Mouse (Mus musculus) CH12.LX (cell line): ENCODE measurements around the gene Samd3. TPM values are rescaled to one million over a fixed set of nuclear protein-coding genes. Genes with fewer than 3 reads are reported as not detected.

Experiments used
- DNase-seq: peaks from one replicate; pipeline ENCODE4 v3.0.0-alpha.2; 2013; ENCODE audit errors: extremely low read depth
- H3K27ac ChIP-seq: 2 replicates; pipeline ENCODE4 v1.5.1; 2012; ENCODE audit warnings: low read depth, mild to moderate bottlenecking, control low read depth, moderate library complexity; ENCODE audit not compliant: insufficient read depth
- H3K27me3 ChIP-seq: replicated peaks from 2 replicates; pipeline ENCODE3; 2012; ENCODE audit warnings: inconsistent platforms
- H3K36me3 ChIP-seq, 2 experiments: replicated peaks in 1 of 2; 2 replicates each; pipeline versions ENCODE3 to v1.6.1; 2012; ENCODE audit warnings: inconsistent platforms in 1 of 2, low read length in 1 of 2, mild to moderate bottlenecking in 1 of 2, mixed read lengths in 1 of 2, moderate library complexity in 1 of 2; ENCODE audit not compliant: control insufficient read depth in 1 of 2, insufficient read depth in 1 of 2
- H3K4me1 ChIP-seq, 2 experiments: 2 replicates each; pipeline ENCODE4 v1.6.1; 2012; ENCODE audit warnings: inconsistent platforms in 1 of 2, moderate library complexity in 1 of 2; ENCODE audit not compliant: insufficient read depth in 2 of 2, control insufficient read depth in 1 of 2
- H3K4me2 ChIP-seq: 2 replicates; pipeline ENCODE4 v1.6.1; 2012; ENCODE audit warnings: low read depth, mild to moderate bottlenecking, control low read depth; ENCODE audit not compliant: poor library complexity, insufficient read depth, severe bottlenecking
- H3K4me3 ChIP-seq, 3 experiments: fragments of 150-350 bp in 1 of 3; sonication (generic) in 1 of 3; replicated peaks in 1 of 3; 2 replicates each; pipeline versions ENCODE3 to v1.5.1; 2011 to 2012; ENCODE audit warnings: low read depth in 2 of 3, low read length in 2 of 3, mild to moderate bottlenecking in 2 of 3, moderate library complexity in 2 of 3, control low read depth in 1 of 3, improper control_type of control experiment in 1 of 3, inconsistent platforms in 1 of 3, mixed read lengths in 1 of 3; ENCODE audit not compliant: poor library complexity in 1 of 3
- H3K79me2 ChIP-seq: replicated peaks from 2 replicates; pipeline ENCODE4 v1.6.1; 2012; ENCODE audit warnings: mild to moderate bottlenecking, moderate library complexity; ENCODE audit not compliant: control insufficient read depth, poor library complexity, insufficient read depth, severe bottlenecking; ENCODE audit errors: extremely low read depth
- H3K9ac ChIP-seq: 2 replicates; pipeline ENCODE4 v1.6.1; 2012; ENCODE audit warnings: low read depth, mild to moderate bottlenecking, control low read depth, moderate library complexity; ENCODE audit not compliant: insufficient read depth
- H3K9me3 ChIP-seq: replicated peaks from 2 replicates; pipeline ENCODE3; 2012; ENCODE audit warnings: low read length, inconsistent platforms, mixed read lengths
- BHLHE40 ChIP-seq: IDR thresholded peaks from 2 replicates; pipeline ENCODE4 v1.6.1; 2011; ENCODE audit warnings: mild to moderate bottlenecking, low read depth, low read length, improper control_type of control experiment
- CHD2 ChIP-seq: IDR thresholded peaks from 2 replicates; pipeline ENCODE4 v1.6.1; 2011; ENCODE audit warnings: low read length, improper control_type of control experiment
- CTCF ChIP-seq, 2 experiments: IDR thresholded peaks in 1 of 2; conservative IDR thresholded peaks in 1 of 2; 2 replicates each; pipeline ENCODE4 v1.5.1; 2011 to 2012; ENCODE audit warnings: low read depth in 2 of 2, low read length in 2 of 2, improper control_type of control experiment in 1 of 2, inconsistent platforms in 1 of 2, mild to moderate bottlenecking in 1 of 2, moderate library complexity in 1 of 2
- EP300 ChIP-seq: IDR thresholded peaks from 2 replicates; pipeline ENCODE4 v1.6.1; 2011; ENCODE audit warnings: low read length, improper control_type of control experiment
- ETS1 ChIP-seq: conservative IDR thresholded peaks from 2 replicates; pipeline ENCODE4 v1.6.1; 2012; ENCODE audit warnings: low read depth, mild to moderate bottlenecking, inconsistent platforms, low read length, improper control_type of control experiment, moderate library complexity
- GABPA ChIP-seq: IDR thresholded peaks from 2 replicates; pipeline ENCODE4 v1.6.1; 2012; ENCODE audit warnings: low read depth, low read length, improper control_type of control experiment, inconsistent platforms; ENCODE audit not compliant: insufficient replicate concordance
- HCFC1 ChIP-seq: IDR thresholded peaks from 2 replicates; pipeline ENCODE4 v1.6.1; 2012; ENCODE audit warnings: low read depth, mild to moderate bottlenecking, inconsistent platforms, low read length, improper control_type of control experiment
- IRF4 ChIP-seq: IDR thresholded peaks from 2 replicates; pipeline ENCODE4 v1.6.1; 2014; ENCODE audit warnings: low read depth, mild to moderate bottlenecking, inconsistent platforms, low read length, improper control_type of control experiment
- JUN ChIP-seq: IDR thresholded peaks from 2 replicates; pipeline ENCODE4 v1.6.1; 2011; ENCODE audit warnings: low read depth, mild to moderate bottlenecking, low read length, improper control_type of control experiment, moderate library complexity; ENCODE audit not compliant: insufficient read depth
- KAT2A ChIP-seq: IDR thresholded peaks from 2 replicates; pipeline ENCODE4 v1.6.1; 2012; ENCODE audit warnings: low read length, improper control_type of control experiment, inconsistent platforms; ENCODE audit not compliant: insufficient replicate concordance
- MAZ ChIP-seq: IDR thresholded peaks from 2 replicates; pipeline ENCODE4 v1.6.1; 2012; ENCODE audit warnings: low read depth, mild to moderate bottlenecking, inconsistent platforms, low read length, improper control_type of control experiment, moderate library complexity
- MEF2A ChIP-seq: IDR thresholded peaks from 2 replicates; pipeline ENCODE4 v1.6.1; 2014; ENCODE audit warnings: low read depth, mild to moderate bottlenecking, inconsistent platforms, low read length, improper control_type of control experiment, borderline replicate concordance
- MXI1 ChIP-seq: IDR thresholded peaks from 2 replicates; pipeline ENCODE4 v1.6.1; 2011; ENCODE audit warnings: mild to moderate bottlenecking, low read depth, low read length, improper control_type of control experiment
- NRF1 ChIP-seq: IDR thresholded peaks from 2 replicates; pipeline ENCODE4 v1.6.1; 2014; ENCODE audit warnings: low read depth, mild to moderate bottlenecking, inconsistent platforms, low read length, improper control_type of control experiment, moderate library complexity
- PAX5 ChIP-seq: IDR thresholded peaks from 2 replicates; pipeline ENCODE4 v1.6.1; 2012; ENCODE audit warnings: low read length, inconsistent platforms, mixed read lengths
- POLR2A ChIP-seq: IDR thresholded peaks from 2 replicates; pipeline ENCODE4 v1.6.1; 2011; ENCODE audit warnings: low read depth, mild to moderate bottlenecking, improper control_type of control experiment, low read length
- POLR2AphosphoS2 ChIP-seq: IDR thresholded peaks from 2 replicates; pipeline ENCODE4 v1.6.1; 2011; ENCODE audit warnings: low read depth, low read length, improper control_type of control experiment
- RAD21 ChIP-seq: IDR thresholded peaks from 2 replicates; pipeline ENCODE4 v1.6.1; 2011; ENCODE audit warnings: low read depth, mild to moderate bottlenecking, low read length, improper control_type of control experiment, moderate library complexity
- SIN3A ChIP-seq: IDR thresholded peaks from 2 replicates; pipeline ENCODE4 v1.6.1; 2012; ENCODE audit warnings: low read length, improper control_type of control experiment, inconsistent platforms
- SMC3 ChIP-seq: IDR thresholded peaks from 2 replicates; pipeline ENCODE4 v1.6.1; 2011; ENCODE audit warnings: low read depth, low read length, improper control_type of control experiment
- TCF12 ChIP-seq: IDR thresholded peaks from 2 replicates; pipeline ENCODE4 v1.6.1; 2014; ENCODE audit warnings: low read depth, mild to moderate bottlenecking, inconsistent platforms, low read length, improper control_type of control experiment
- UBTF ChIP-seq: IDR thresholded peaks from 2 replicates; pipeline ENCODE4 v1.6.1; 2012; ENCODE audit warnings: low read depth, mild to moderate bottlenecking, inconsistent platforms, low read length, improper control_type of control experiment, moderate library complexity
- USF1 ChIP-seq: IDR thresholded peaks from 2 replicates; pipeline ENCODE4 v1.6.1; 2014; ENCODE audit warnings: low read depth, mild to moderate bottlenecking, inconsistent platforms, low read length, improper control_type of control experiment
- USF2 ChIP-seq: conservative IDR thresholded peaks from 2 replicates; pipeline ENCODE4 v1.6.1; 2011; ENCODE audit warnings: low read depth, low read length, improper control_type of control experiment
- ZC3H11A ChIP-seq: IDR thresholded peaks from 2 replicates; pipeline ENCODE4 v1.6.1; 2012; ENCODE audit warnings: low read depth, mild to moderate bottlenecking, inconsistent platforms, low read length, improper control_type of control experiment
- ZKSCAN1 ChIP-seq: IDR thresholded peaks from 2 replicates; pipeline ENCODE4 v1.6.1; 2012; ENCODE audit warnings: low read depth, inconsistent platforms, low read length, improper control_type of control experiment, borderline replicate concordance
- ZNF384 ChIP-seq: IDR thresholded peaks from 2 replicates; pipeline ENCODE4 v1.6.1; 2012; ENCODE audit warnings: low read depth, low read length, improper control_type of control experiment, inconsistent platforms
- dilution Hi-C: fragments of 300-500 bp; cut with MboI; formaldehyde crosslinking; loops from 2 replicates; pipeline ENCODE4 v1.14.3; 2020; ENCODE audit warnings: low sequenced_read_pairs; ENCODE audit not compliant: extremely low pct_unique_long_range_greater_than_20kb, extremely low pct_ligation_motif_present
- in situ Hi-C: fragments of 300-500 bp; cut with MboI; formaldehyde crosslinking; loops from 3 replicates; pipeline ENCODE4 v1.14.3; 2019; ENCODE audit warnings: low sequenced_read_pairs, low pct_ligation_motif_present, low pct_unique_long_range_greater_than_20kb, mixed read lengths
- polyA plus RNA-seq: library from polyadenylated mRNA; unstranded; fragments of >175 nt; gene quantifications from 2 replicates; pipeline ENCODE4 v1.2.1, GENCODE M21; 2012; ENCODE audit warnings: low read depth; ENCODE audit not compliant: insufficient read length
- total RNA-seq, 2 experiments: library from RNA; depleted of rRNA; stranded (reverse); fragments of 300-350 nt in 1 of 2; fragments of >200 nt in 1 of 2; gene quantifications; 2 replicates each; pipeline ENCODE4 v1.2.3; 2012 to 2014

Samd3 gene
- total and polyA plus RNA-seq, 3 experiments: not detected

- dilution Hi-C loops (no loop called here), in situ Hi-C loops (no loop called here)
- H3K4me2 ChIP-seq: no peak overlapping the region
- TF ChIP-seq KAT2A (no peak), ZNF384 (no peak), BHLHE40 (no peak), ETS1 (no peak), MXI1 (no peak), RAD21 (no peak), UBTF (no peak), IRF4 (no peak), CTCF (conservative IDR thresholded peaks at IDR 0.05 in 1 of 2, IDR thresholded peaks at IDR 0.05 in 1 of 2; ENCODE audit: low read depth in 2 of 2, low read length in 2 of 2) (no peak), POLR2A (no peak), SMC3 (no peak), HCFC1 (no peak), POLR2AphosphoS2 (no peak), GABPA (no peak), CHD2 (no peak), MEF2A (no peak), ZC3H11A (no peak), USF2 (no peak), SIN3A (no peak)
- no peaks in the 10 kb centered on the region for H3K79me2 ChIP-seq
- no peaks in the 10 kb centered on the region for H3K27me3 ChIP-seq
- no peak overlapping the region for H3K4me3 ChIP-seq
- no peak overlapping the region for H3K9ac ChIP-seq
- DNase-seq: no peak
- peaks cover 32 to 68% of the 10 kb centered on the region in 2 experiments for H3K36me3 ChIP-seq
- H3K27ac ChIP-seq: no peak overlapping the region
- no peaks in the 10 kb centered on the region for H3K9me3 ChIP-seq
- H3K4me1 ChIP-seq: peaks cover 0 to 2% of the 10 kb centered on the region in 2 experiments; a peak in 1 of 4 replicates
Measured at GRCm38 (mm10) chr10:26275414-26275813, 45.9 kb downstream of the Samd3 start.

- peaks cover 40 to 87% of the 10 kb centered on the region in 2 experiments for H3K36me3 ChIP-seq
- in situ Hi-C loops: no loop called here
- TF ChIP-seq ZKSCAN1 (no peak), CHD2 (no peak), PAX5 (no peak), JUN (no peak), IRF4 (no peak), MAZ (no peak), SIN3A (no peak), MEF2A (no peak), CTCF (conservative IDR thresholded peaks at IDR 0.05 in 1 of 2, IDR thresholded peaks at IDR 0.05 in 1 of 2; ENCODE audit: low read depth in 2 of 2, low read length in 2 of 2) (no peak), TCF12 (no peak), NRF1 (no peak), USF1 (no peak), EP300 (no peak)
- no peaks in the 10 kb centered on the region for H3K79me2 ChIP-seq
- H3K9me3 ChIP-seq: no peaks in the 10 kb centered on the region
- H3K4me1 ChIP-seq: peaks cover 0 to 2% of the 10 kb centered on the region in 2 experiments; a peak in 1 of 4 replicates
- no peak overlapping the region for H3K4me3 ChIP-seq
- H3K27me3 ChIP-seq: no peaks in the 10 kb centered on the region
- dilution Hi-C loops: no loop called here
- no peak overlapping the region for H3K9ac ChIP-seq
- H3K27ac ChIP-seq: no peak overlapping the region
- H3K4me2 ChIP-seq: no peak overlapping the region
- no peak for DNase-seq
Measured at GRCm38 (mm10) chr10:26280009-26280408, 50.5 kb downstream of the Samd3 start.
